Mouse (Mus musculus) cortical plate, adult 2 months (tissue): ENCODE data around the gene Akap10.

Experiments used
- CTCF ChIP-seq: fragments of 200-500 bp; IDR thresholded peaks from 2 replicates; pipeline ENCODE4 v1.5.1; 2011; ENCODE audit warnings: mild to moderate bottlenecking, control low read depth, low read length; ENCODE audit not compliant: insufficient read depth; ENCODE audit errors: extremely low read depth
- POLR2A ChIP-seq: fragments of 200-500 bp; IDR thresholded peaks from 2 replicates; pipeline ENCODE4 v1.6.1; 2011; ENCODE audit warnings: mild to moderate bottlenecking, low read length, control low read depth; ENCODE audit not compliant: insufficient read depth; ENCODE audit errors: extremely low read depth

- TF ChIP-seq POLR2A: no peak
- TF ChIP-seq CTCF: no peak
These were observed 7.7 kb upstream of the Akap10 start for GRCm38 (mm10) chr11:61937761-61938160.
